Mouse (Mus musculus): Measurements from ENCODE around the gene Gsdma2. TPM values are rescaled to one million over a fixed set of nuclear protein-coding genes. Genes with fewer than 3 reads are reported as not detected.
A peak's percentile ranks its signal among the peaks of the same experiment; 100 is the strongest.

The Gsdma2 gene
- polyA plus RNA-seq, 1 experiment from 2014 or later = 0.65 TPM

DNA sequence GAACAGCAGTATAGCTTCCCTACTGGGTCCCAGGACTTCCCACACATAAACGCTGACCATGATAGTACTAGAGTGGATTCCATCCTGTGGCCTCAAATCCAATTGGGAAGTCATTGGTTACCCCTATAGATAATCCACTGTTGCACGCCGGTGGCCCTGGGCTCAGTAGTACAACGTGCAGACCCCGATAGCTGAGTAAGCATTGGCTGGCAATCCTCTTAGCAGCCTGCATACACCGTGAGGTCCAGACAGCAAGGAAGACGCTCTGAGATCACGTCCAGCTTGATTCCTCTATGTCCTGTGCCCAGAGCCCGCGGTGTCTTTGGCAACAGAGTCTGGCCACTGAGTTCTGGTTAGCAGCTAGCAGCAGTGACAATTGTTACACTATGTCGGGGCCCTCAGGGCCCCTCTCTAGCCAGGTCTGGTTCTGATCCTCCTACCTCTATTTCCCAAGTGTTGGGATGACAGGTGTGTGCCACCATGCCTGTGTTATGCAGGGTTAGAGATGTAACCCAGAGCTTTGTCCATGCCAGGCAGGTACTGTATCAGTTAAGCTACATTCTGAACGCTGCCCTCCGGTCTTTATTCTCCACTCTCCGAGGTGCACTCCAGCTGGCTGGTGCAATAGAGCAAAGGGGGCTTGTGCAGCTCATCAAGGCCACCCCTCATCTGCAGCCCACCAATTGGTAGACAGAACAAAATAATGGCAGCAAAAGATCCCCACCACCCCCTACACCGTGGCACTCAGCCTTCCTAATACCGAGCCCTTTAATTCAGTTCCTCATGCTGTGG lies 52.5 kb downstream of the Gsdma2 start:
- DNase-seq (ENCODE audit: low spot score) = no peak

DNA sequence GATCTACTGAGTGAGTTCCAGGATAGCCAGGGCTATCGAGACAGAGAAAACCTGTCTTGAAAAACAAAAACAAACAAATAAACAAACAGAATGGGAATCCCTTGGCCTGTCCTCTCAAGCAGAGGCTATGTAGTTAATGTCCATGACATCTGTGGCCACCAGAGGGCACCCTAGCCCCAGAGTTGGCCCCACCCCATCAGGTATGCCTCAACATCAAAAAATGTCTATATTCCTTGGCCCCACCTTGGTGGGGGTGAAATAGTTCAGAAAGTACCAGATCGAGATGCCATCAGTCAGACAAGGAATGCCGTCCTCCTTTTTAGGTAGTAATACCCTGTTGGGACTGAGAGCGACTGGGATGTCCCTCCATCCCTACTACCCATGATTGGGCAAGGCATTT lies 53.4 kb downstream of the Gsdma2 start:
- peak; percentile 75 for DNase-seq (ENCODE audit: low spot score)

GRCm38 (mm10) chr11:98701213-98701670 lies 54.7 kb downstream of the Gsdma2 start, which contains the start of gene Csf3:
Csf3 (plus strand) TSS chr11:98701263.
- no peak for DNase-seq (ENCODE audit: low spot score)

GRCm38 (mm10) chr11:98702323-98702722 lies 55.8 kb downstream of the Gsdma2 start:
- DNase-seq (ENCODE audit: low spot score) = no peak

- DNase-seq (ENCODE audit: low spot score) = no peak
These were observed 58.5 kb downstream of the Gsdma2 start for GRCm38 (mm10) chr11:98705021-98705420.

Other genes starting within 250 kb of the Gsdma2 start
- 12.1 and 12.7 TPM in 2 replicates for gene Pgap3, start 246.3 kb upstream of the Gsdma2 start, polyA plus RNA-seq (2015; fragmentation: Nextera tagmentation; extraction: Ambion mirVana)
- gene Erbb2, start 234.3 kb upstream of the Gsdma2 start, polyA plus RNA-seq (2015; fragmentation: Nextera tagmentation; extraction: Ambion mirVana) = 2.5 and 3.1 TPM in 2 replicates
- gene Mien1, start 207.8 kb upstream of the Gsdma2 start, polyA plus RNA-seq (2015; fragmentation: Nextera tagmentation; extraction: Ambion mirVana) = 227 and 241 TPM in 2 replicates
- gene Grb7, start 200.4 kb upstream of the Gsdma2 start, polyA plus RNA-seq (2015; fragmentation: Nextera tagmentation; extraction: Ambion mirVana) = 3.7 and 4.5 TPM in 2 replicates
- gene Ikzf3, start 100.7 kb upstream of the Gsdma2 start, polyA plus RNA-seq (2015; fragmentation: Nextera tagmentation; extraction: Ambion mirVana) = 42.6 and 59.5 TPM in 2 replicates
- gene Zpbp2, start 95.7 kb upstream of the Gsdma2 start, polyA plus RNA-seq (2015; fragmentation: Nextera tagmentation; extraction: Ambion mirVana) = 2.3 and 2.4 TPM in 2 replicates
- 37.6 and 38.5 TPM in 2 replicates for gene Ormdl3, start 59.4 kb upstream of the Gsdma2 start, polyA plus RNA-seq (2015; fragmentation: Nextera tagmentation; extraction: Ambion mirVana)
- not detected in 2 replicates for gene Lrrc3c, start 48.5 kb upstream of the Gsdma2 start, polyA plus RNA-seq (2015; fragmentation: Nextera tagmentation; extraction: Ambion mirVana)
- gene Gm12355, start 21.1 kb upstream of the Gsdma2 start, polyA plus RNA-seq (2015; fragmentation: Nextera tagmentation; extraction: Ambion mirVana) = 0.78 and 1.1 TPM in 2 replicates
- 0.26 and 0.42 TPM in 2 replicates for gene Gsdma3, start 20.4 kb upstream of the Gsdma2 start, polyA plus RNA-seq (2015; fragmentation: Nextera tagmentation; extraction: Ambion mirVana)
- gene Gsdma, start 17.6 kb downstream of the Gsdma2 start, polyA plus RNA-seq (2015; fragmentation: Nextera tagmentation; extraction: Ambion mirVana) = 0.49 and 0.80 TPM in 2 replicates
- 211 and 224 TPM in 2 replicates for gene Psmd3, start 35.8 kb downstream of the Gsdma2 start, polyA plus RNA-seq (2015; fragmentation: Nextera tagmentation; extraction: Ambion mirVana)
- not detected in 2 replicates for gene Csf3, start 54.5 kb downstream of the Gsdma2 start, polyA plus RNA-seq (2015; fragmentation: Nextera tagmentation; extraction: Ambion mirVana)
- gene Med24, start 82.7 kb downstream of the Gsdma2 start, polyA plus RNA-seq (2015; fragmentation: Nextera tagmentation; extraction: Ambion mirVana) = 48.3 and 48.5 TPM in 2 replicates
- 7.3 and 9.1 TPM in 2 replicates for gene Thra, start 93.9 kb downstream of the Gsdma2 start, polyA plus RNA-seq (2015; fragmentation: Nextera tagmentation; extraction: Ambion mirVana)
- 2.6 and 3.0 TPM in 2 replicates for gene Nr1d1, start 128.6 kb downstream of the Gsdma2 start, polyA plus RNA-seq (2015; fragmentation: Nextera tagmentation; extraction: Ambion mirVana)
- gene Msl1, start 148.8 kb downstream of the Gsdma2 start, polyA plus RNA-seq (2015; fragmentation: Nextera tagmentation; extraction: Ambion mirVana) = 14.4 and 20.4 TPM in 2 replicates
- gene Casc3, start 158.1 kb downstream of the Gsdma2 start, polyA plus RNA-seq (2015; fragmentation: Nextera tagmentation; extraction: Ambion mirVana) = 21.8 and 23.8 TPM in 2 replicates
- gene Rapgefl1, start 190.0 kb downstream of the Gsdma2 start, polyA plus RNA-seq (2015; fragmentation: Nextera tagmentation; extraction: Ambion mirVana) = 0.86 and 1.1 TPM in 2 replicates
- gene Wipf2, start 216.9 kb downstream of the Gsdma2 start, polyA plus RNA-seq (2015; fragmentation: Nextera tagmentation; extraction: Ambion mirVana) = 5.6 and 7.5 TPM in 2 replicates

Measured in thymus, postnatal 0 days (tissue).